ENCODE assay signal across 16 mouse cellular contexts in genomic region chr9:15531204-15531603, GRCm38 (mm10).
"Had no signal": no experiment of that assay in that cellular context is flagged by ENCODE, and none has a peak within 500 bp of the region (broad histone marks: within the 10 kb centered on the region; RNA-seq: fewer than 3 reads in every experiment).

No protein-coding gene starts in this region.

- H3K9me3 ChIP-seq: limb, embryonic 15.5 days; liver, embryonic 12.5 days; lung, embryonic 15.5 days; megakaryocyte, embryonic 14.5 days; midbrain, embryonic 15.5 days had no signal

- ATAC-seq: inflammation-experienced regulatory T-cells, adult 6 months; intestine, postnatal 0 days; liver, embryonic 12.5 days; midbrain, embryonic 15.5 days had no signal

- H3K27me3 ChIP-seq: limb, embryonic 15.5 days; liver, embryonic 12.5 days; lung, embryonic 15.5 days; midbrain, embryonic 15.5 days had no signal

- H3K9ac ChIP-seq: limb, embryonic 15.5 days; liver, embryonic 12.5 days; lung, embryonic 15.5 days; midbrain, embryonic 15.5 days had no signal

- H3K27ac ChIP-seq: limb, embryonic 15.5 days; liver, embryonic 12.5 days; macrophage; midbrain, embryonic 15.5 days had no signal

- DNase-seq: kidney, postnatal 14 days; layer of hippocampus, adult 9-11 months; layer of hippocampus, postnatal 36 days; lung, postnatal 14 days; right cerebral cortex, postnatal 4 days; thymus, adult 18-20 months; thymus, postnatal 14 days had no signal

- H3K4me2 ChIP-seq: limb, embryonic 15.5 days; liver, embryonic 12.5 days; lung, embryonic 15.5 days; midbrain, embryonic 11.5 days; midbrain, embryonic 15.5 days had no signal

- H3K4me3 ChIP-seq: limb, embryonic 15.5 days; liver, embryonic 12.5 days; lung, embryonic 15.5 days; megakaryocyte, embryonic 14.5 days; midbrain, embryonic 15.5 days had no signal

- H3K36me3 ChIP-seq: limb, embryonic 15.5 days; lung, embryonic 15.5 days; midbrain, embryonic 15.5 days had no signal
